Mouse (Mus musculus): Measurements from ENCODE around the gene Ptpro.

The Ptpro gene

GRCm38 (mm10) chr6:137294973-137295820 lies 43.1 kb downstream of the Ptpro start:
- DNase-seq = no peak

- no peak for DNase-seq
These were observed 50.4 kb downstream of the Ptpro start for GRCm38 (mm10) chr6:137302561-137302960.

- DNase-seq = no peak
These were observed 51.7 kb downstream of the Ptpro start for GRCm38 (mm10) chr6:137303824-137304223.

GRCm38 (mm10) chr6:137315265-137315664 lies 63.1 kb downstream of the Ptpro start:
- no peak for DNase-seq

GRCm38 (mm10) chr6:137316358-137316757 lies 64.2 kb downstream of the Ptpro start:
- no peak for DNase-seq

GRCm38 (mm10) chr6:137317509-137317908 lies 65.4 kb downstream of the Ptpro start:
- DNase-seq = no peak

GRCm38 (mm10) chr6:137318242-137318861 lies 66.2 kb downstream of the Ptpro start:
- DNase-seq = no peak

- no peak for DNase-seq
These were observed 67.5 kb downstream of the Ptpro start for GRCm38 (mm10) chr6:137319658-137320057.

GRCm38 (mm10) chr6:137327718-137328117 lies 75.6 kb downstream of the Ptpro start:
- no peak for DNase-seq

GRCm38 (mm10) chr6:137328228-137328627 lies 76.1 kb downstream of the Ptpro start:
- no peak for DNase-seq

GRCm38 (mm10) chr6:137330782-137331181 lies 78.7 kb downstream of the Ptpro start:
- no peak for DNase-seq

- DNase-seq = no peak
These were observed 79.7 kb downstream of the Ptpro start for GRCm38 (mm10) chr6:137331826-137332225.

- no peak for DNase-seq
These were observed 87.0 kb downstream of the Ptpro start for GRCm38 (mm10) chr6:137339071-137339470.

GRCm38 (mm10) chr6:137343688-137344441 lies 91.7 kb downstream of the Ptpro start:
- no peak for DNase-seq

GRCm38 (mm10) chr6:137360166-137360565 lies 108.0 kb downstream of the Ptpro start:
- no peak for DNase-seq

GRCm38 (mm10) chr6:137362216-137362615 lies 110.1 kb downstream of the Ptpro start:
- DNase-seq = no peak

GRCm38 (mm10) chr6:137364681-137365080 lies 112.6 kb downstream of the Ptpro start:
- no peak for DNase-seq

- no peak for DNase-seq
These were observed 113.5 kb downstream of the Ptpro start for GRCm38 (mm10) chr6:137365637-137366036.

GRCm38 (mm10) chr6:137370745-137371144 lies 118.6 kb downstream of the Ptpro start:
- no peak for DNase-seq

GRCm38 (mm10) chr6:137371455-137371854 lies 119.3 kb downstream of the Ptpro start:
- no peak for DNase-seq

- DNase-seq = no peak
These were observed 121.8 kb downstream of the Ptpro start for GRCm38 (mm10) chr6:137373920-137374319.

GRCm38 (mm10) chr6:137382546-137382945 lies 130.4 kb downstream of the Ptpro start:
- DNase-seq = no peak

GRCm38 (mm10) chr6:137386344-137386743 lies 134.2 kb downstream of the Ptpro start:
- DNase-seq = no peak

GRCm38 (mm10) chr6:137386935-137387334 lies 134.8 kb downstream of the Ptpro start:
- no peak for DNase-seq
